Mouse (Mus musculus): ENCODE measurements around the gene Nts.

- peak; percentile 8 to 37; a peak in 2 of 4 replicates for TF ChIP-seq CTCF (conservative IDR thresholded peaks at IDR 0.05 in 1 of 2, IDR thresholded peaks at IDR 0.05 in 1 of 2; ENCODE audit: low read depth in 2 of 2, low read length in 2 of 2)
- TF ChIP-seq POLR2A (IDR thresholded peaks at IDR 0.05; ENCODE audit: low read depth, low read length) = no peak
- no peak for TF ChIP-seq ZC3H11A (IDR thresholded peaks at IDR 0.05; ENCODE audit: low read depth, low read length)
- TF ChIP-seq JUN (IDR thresholded peaks at IDR 0.05; ENCODE audit: insufficient read depth, low read depth, low read length) = no peak
Observed at GRCm38 (mm10) chr10:102491792-102492191, 1.5 kb upstream of the Nts start.

Data from CH12.LX (cell line).